Mouse (Mus musculus): ENCODE measurements around the gene Mex3b. TPM values are rescaled to one million over a fixed set of nuclear protein-coding genes. Genes with fewer than 3 reads are reported as not detected.

Mex3b gene
- total RNA-seq, 2 experiments from 2014 or later: 15.6 to 15.7 TPM

DNA sequence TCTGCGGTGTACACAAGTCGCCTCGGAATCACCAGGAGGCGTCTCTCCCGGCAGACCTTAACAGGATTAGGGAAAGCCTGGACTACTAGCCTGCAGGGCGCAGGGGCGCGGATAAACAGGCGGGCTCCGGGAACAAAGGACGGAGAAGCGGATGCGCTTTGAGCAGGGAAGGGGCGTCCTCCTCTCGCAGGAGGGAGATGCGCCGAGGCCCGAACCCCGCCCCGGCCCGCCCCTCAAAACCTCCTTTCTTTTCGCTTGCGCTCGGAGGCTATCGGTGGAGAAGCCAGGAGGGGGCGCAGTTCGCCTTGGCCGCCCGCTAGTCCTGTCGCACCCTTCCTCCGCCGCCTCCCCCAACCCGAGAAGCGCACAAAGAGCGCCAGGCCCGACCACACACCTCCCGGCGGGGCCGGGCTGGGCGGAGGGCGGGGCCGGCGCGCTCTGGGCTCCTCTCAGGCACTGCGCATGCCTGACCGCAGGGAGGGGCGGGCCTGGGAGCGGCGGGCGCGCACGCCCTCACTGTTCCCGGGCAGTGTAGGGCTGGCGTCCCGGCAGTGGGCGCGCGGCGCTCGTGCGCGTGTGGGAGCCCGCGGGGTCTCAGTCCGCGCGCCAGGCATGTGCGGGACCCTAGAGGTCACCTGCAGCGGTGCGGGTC is 1.2 kb upstream of the Mex3b start:
- peak; percentile 99 for DNase-seq (ENCODE audit: low spot score in 2 of 2)

DNA sequence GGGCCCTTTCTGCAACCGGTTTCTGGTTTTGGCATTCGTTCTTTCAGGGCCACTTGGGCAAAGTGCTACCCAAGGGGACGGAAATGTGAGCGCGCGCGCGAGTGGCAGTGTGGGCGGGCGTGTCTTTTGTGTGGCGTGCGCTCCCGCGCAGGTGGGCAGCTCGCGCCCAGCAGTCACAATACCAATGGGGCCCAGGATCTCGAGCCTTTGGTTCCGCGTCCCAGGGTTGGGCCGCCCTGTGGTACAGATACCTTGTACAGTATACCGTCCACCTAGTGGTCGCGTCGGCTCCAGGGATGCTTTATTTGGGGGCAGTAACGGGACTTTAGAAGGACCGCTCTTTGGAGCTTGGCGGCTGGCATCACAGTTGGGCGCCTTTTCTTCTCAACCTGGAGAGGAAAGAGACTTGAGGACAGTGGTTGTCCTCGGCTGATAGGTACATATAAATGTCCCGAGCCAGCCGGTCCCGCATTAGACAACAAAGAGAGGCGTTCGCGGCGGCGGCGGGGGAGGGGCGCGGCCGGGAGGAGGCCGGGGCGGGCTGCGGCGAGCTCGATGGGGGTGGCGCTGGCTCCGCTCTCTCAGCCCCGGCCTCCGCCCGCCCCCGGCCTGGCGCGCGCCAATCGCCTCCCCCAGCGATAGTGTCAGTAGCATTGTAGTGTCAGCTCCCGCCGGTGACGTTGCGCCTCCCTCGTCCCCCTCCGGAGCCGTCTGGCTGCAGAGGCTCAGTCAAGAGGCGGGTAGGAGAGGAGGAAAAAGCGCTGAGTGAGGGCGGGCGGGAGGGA is 455 bp upstream of the Mex3b start:
- peak; percentile 91 to 94 for DNase-seq (ENCODE audit: low spot score in 2 of 2)

DNA sequence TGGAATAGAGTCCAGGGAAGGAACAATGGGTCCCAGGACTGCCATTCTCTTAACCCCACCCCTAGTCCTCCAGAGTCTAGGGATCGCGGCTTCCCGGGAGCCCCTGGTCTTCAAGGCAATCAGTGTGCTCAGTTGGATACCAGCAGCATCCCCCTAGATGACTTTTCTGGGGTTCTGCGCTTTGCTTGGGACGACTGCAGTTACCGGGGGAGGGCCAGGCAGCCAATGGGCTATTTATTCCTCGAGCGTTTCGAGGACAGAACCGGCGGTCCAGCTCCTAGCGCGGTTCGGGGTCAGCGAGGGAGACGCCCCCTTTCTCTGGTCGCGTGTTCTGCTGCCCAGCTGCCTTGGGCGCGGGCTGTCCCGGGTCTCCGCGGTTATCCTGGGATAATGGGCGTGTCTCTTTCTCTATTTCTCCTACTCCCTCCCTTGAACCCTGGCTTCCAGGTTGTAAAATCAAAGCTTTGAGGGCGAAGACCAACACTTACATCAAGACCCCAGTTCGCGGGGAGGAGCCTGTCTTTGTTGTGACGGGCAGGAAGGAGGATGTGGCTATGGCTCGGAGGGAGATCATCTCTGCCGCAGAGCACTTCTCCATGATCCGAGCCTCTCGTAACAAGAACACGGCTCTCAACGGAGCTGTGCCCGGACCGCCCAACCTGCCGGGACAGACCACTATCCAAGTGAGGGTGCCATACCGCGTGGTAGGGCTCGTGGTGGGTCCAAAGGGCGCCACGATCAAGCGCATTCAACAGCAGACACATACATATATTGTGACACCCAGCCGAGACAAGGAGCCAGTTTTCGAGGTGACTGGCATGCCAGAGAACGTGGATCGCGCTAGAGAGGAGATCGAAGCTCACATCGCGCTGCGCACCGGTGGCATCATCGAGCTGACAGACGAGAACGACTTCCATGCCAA is 1.4 kb downstream of the Mex3b start:
- peak; percentile 22 to 58 for DNase-seq (ENCODE audit: low spot score in 2 of 2)

DNA sequence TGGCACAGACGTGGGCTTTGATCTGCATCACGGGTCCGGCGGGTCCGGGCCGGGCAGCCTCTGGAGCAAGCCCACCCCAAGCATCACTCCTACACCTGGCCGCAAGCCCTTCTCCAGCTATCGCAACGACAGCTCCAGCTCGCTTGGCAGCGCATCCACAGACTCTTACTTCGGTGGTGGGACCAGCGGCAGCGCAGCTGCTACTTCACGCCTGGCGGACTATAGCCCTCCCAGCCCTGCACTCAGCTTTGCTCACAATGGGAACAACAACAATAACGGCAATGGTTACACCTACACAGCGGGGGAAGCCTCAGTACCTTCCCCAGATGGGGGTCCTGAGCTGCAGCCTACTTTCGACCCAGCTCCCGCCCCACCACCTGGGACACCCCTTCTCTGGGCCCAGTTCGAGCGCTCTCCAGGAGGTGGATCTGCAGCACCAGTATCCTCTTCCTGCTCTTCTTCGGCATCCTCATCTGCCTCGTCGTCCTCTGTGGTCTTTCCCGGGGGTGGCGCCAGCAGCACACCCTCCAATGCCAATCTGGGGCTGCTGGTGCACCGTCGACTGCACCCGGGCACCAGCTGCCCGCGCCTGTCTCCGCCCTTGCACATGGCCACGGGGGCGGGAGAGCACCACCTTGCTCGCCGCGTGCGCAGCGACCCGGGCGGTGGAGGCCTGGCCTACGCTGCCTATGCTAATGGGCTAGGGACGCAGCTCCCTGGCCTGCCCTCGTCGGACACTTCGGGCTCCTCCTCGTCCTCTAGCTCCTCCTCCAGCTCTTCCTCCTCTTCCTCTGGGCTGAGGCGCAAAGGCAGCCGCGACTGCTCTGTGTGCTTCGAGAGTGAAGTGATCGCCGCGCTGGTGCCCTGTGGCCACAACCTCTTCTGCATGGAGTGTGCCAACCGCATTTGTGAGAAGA is 2.4 kb downstream of the Mex3b start:
- peak; percentile 23 to 50 for DNase-seq (ENCODE audit: low spot score in 2 of 2)

DNA sequence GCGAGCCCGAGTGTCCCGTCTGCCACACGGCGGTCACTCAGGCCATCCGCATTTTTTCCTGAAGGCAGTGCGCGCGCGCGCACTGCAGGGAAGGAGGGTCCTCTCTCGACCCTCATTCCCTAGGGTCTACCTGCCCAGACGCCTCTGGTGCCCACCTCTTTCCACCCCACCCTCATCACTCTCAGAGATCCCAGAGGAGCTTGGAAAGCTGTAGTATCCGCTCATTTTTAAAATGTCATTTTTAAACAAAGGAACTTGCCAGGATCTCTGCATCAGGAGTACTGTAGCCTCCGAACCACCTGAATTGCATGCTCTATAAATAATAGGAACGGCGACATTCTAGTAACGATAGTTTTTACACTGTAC is 3.0 kb downstream of the Mex3b start:
- DNase-seq (ENCODE audit: low spot score in 2 of 2): no peak

DNA sequence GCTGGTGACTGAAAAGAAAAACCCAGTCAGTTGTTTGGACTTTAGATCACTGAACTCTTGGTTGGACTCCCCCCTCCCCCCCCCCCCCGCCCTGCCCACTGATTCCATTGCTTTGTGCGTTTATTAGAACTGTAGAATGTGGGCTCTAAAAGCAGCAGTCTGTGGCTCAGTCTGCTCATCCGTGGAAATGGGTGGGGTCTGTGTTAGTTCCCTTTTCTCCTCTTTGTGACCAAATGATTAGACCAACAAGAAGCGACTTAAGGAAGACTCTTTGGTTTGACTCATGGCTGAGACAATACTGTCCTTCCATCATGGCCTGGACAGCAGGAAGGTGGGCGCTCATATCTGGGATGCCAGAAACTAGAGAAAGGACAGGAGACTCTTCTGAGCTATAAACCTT is 9.4 kb downstream of the Mex3b start:
- DNase-seq (ENCODE audit: low spot score in 2 of 2): no peak

DNA sequence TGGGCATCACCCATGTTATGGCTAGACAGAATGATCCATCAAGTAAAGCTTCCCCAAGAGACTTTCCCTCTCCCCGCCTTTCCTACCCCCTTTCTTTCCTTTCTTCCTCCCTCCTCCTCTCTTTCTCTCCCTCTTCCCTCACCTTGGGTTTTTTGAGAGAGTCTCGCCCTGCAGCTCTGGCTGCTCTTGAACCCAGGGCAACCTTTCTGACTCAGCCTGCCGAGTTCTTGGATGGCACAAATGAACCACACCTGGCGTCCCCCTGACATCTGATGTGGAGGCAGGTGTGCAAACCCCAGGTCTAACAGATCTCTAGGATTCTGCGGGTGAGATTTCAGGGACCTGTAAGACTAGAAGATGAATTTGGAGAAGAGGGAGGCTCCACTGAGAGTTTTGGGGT is 12.9 kb downstream of the Mex3b start:
- DNase-seq (ENCODE audit: low spot score in 2 of 2): no peak

DNA sequence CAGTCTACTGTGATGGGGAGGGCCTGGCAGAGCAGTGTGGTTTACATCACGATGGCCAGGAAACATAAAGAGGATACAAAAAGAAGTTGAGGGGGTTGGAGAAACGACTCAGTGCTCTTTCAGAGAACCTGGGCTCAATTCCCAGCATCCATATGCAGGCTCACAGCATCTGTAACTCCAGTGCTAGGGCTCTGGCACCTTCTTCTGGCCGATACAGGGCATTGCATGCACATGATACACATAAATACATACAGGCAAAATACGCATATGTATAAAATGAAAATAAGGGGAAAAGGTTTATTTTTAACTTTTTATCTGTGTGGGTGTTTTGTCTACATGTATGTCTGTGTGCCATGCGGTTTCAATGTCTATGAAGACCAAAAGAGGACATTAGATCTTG is 13.6 kb downstream of the Mex3b start:
- DNase-seq (ENCODE audit: low spot score in 2 of 2): no peak

DNA sequence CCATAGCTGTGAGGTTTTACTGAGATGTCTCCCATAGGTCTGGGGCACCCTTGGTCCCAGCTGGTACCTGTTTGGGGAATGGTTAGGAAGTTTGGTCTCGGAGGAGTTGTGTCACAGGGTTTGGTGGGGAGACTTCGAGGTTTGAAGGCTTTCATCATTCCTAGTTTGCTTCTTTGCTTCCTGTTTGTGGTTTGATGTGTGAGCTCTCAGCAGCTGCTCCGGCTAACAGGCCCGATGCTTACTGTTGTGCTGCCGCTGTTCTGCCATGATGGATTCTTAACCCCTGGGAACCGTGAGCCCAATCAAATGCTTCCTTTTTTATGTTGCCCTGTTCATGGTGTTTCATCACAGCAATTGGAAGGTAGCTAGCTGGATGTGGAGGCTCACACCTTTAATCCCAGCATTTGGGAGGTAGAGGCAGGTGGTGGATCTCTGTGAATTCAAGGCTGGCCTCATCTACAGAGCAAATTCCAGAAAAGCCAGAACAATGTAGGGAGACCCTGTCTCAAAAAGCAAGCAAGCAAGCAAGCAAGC is 23.3 kb downstream of the Mex3b start:
- DNase-seq (ENCODE audit: low spot score in 2 of 2): no peak

DNA sequence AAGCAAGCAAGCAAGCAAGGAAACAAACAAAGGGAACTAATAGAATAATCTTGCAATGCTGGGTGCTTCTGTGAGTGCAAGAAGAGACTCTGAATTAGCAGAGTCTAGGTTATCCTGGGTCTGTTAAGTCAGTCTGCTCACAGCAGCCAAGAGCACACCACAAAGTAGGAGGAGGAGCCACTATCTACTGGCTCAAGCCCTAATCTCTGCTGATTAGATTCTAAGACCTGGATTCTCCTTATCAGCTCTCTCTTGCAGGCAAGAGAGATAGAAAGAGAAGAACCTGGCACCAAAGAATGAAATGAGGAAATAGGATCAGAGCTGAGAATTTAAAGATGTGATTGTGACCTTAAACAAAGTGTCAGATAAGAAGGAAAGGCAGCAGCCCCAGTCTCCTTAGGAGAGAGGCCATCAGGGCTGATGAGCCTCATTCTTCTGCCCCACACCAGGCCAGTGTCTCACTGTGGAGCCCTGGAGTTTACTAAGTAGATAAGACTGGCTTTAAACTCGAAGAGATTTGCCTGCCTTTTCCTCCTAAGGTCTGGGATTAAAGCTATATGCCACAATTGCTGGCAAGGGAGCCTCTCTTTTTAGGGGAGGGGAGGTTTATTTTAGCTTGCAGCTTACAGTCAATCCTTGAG is 23.9 kb downstream of the Mex3b start:
- no peak for DNase-seq (ENCODE audit: low spot score in 2 of 2)

DNA sequence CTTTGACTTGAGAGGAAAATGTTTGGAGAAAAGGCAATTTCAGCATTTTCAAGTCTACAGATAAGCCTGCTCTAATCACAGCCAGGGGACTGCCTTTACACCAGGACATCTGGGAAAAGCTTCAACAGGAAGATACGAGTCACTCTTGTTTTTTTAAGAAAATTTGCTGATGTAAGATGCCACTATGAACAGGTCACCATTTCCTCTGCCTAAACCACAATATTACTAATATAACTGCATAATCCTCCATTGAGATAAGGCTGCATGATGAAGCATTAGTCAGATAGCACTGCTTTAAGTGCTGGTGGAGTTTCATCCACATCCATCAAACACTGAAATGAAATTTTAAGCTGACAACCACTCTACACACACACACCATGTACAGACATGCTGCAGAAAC is 27.2 kb downstream of the Mex3b start:
- no peak for DNase-seq (ENCODE audit: low spot score in 2 of 2)

DNA sequence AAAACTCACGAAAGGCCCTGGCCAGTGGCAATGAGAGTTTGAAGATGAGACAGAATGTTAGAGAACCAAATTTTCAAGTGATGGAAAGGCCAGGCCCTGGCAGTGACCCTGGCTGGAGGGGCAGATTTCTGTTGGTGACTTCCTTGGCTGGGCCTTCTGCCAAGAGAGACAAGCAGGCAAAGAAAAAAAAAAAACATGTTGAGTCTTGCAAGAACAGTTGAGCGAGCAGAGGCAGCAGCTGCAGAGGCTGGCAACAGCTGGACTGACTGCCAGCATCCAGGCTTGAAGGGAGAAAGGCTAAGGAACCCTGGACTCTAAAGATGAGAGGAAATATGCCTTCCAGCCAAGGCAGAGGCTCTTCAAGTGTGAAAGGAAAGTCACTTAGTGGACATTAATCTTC is 28.5 kb downstream of the Mex3b start:
- DNase-seq (ENCODE audit: low spot score in 2 of 2): peak in 1 of 2 experiments; percentile 14

DNA sequence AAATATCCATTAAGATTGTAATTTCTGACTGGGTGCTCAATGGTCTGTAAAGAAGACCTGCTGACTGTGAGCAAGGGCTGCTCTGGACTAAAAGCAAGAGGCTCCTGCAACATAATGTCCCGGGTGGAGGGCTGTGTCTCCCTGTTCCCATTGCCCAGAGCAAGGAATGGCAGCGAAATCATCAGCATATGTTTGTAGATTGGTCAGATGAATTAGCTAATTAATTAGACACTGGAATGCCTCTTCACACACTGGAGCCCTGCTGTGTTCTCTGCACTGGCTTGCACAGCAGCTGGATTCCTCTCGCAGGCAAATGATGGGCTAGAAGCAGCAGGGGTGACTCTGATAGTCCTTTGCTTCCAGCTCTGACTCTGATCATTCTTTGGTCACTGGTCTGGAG is 29.6 kb downstream of the Mex3b start:
- DNase-seq (ENCODE audit: low spot score in 2 of 2): no peak

DNA sequence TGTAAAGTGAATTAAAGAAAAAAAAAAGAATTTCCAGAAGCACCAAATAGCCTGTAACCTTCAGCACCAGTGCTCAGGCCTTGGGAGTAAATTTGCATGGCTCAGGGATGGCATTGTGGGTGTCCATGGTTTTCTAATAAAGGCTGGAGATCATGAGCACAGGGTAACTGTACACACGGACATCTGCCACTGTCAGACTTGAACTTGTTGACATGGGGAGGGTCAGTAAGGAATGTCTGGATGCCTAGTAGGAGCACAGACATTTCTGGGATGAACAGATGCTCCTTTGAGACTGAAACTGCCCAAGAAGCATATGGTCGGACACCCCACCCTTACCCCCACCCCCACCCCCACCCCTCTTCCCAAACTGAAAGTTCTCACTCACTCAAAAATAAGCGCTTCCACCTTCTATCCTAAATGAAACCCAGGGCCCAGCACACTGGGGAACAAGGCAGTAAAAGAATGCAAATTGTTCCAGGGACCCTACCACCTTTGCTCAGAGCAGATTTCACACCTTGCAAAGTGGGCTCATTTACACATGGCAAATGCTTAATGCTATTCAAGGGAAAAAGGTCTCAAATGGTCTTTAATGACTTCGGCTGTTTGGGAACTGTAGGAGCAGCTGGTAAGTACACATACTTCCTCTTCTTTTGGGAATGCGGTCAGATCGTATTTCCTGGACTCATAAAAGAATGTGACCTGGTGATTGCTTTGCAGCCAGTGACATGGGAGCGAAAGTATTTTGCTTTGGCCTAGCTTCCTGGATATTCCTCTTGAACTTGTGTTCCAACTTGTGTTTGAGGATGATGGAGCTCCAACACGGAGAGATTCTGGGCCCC is 32.5 kb downstream of the Mex3b start:
- DNase-seq (ENCODE audit: low spot score in 2 of 2): no peak

DNA sequence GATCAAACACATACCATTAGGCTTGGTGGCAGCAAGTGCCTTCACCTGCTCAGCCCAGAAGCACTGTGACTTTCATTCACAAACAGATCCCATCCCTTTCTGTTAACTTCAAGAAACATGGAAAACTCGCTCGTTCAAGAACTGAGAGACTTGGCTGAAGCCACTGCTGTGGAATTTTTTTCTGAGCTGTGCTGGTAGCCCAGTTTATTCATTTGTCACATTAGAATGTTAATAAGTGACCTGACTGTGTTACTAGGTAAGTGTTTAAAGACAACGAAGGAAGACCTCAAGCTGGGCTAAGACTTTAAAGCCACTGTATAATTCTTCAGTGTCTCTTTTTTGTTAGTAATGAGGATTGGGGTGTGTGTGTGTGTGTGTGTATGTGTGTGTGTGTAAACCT is 35.9 kb downstream of the Mex3b start:
- DNase-seq (ENCODE audit: low spot score in 2 of 2): no peak

DNA sequence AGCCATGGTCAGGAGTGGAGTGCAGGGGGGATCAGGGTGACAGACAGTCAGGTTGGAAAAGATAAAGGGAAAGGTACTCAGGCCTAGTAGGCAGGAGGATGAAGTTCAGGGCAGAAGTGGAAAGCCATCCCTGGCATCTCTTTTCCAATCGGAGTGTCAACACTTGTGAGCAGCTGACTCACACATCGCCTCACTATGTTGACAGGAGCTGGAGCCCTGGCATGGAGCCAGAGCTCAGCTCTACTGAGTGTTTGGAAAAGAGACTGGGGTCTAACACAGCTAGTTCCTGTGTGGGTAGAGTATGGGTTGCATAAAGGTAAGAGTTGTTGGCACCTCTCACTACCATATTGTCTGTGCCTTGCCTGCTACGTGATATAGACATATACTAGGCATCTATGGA is 38.4 kb downstream of the Mex3b start:
- DNase-seq (ENCODE audit: low spot score in 2 of 2): no peak

DNA sequence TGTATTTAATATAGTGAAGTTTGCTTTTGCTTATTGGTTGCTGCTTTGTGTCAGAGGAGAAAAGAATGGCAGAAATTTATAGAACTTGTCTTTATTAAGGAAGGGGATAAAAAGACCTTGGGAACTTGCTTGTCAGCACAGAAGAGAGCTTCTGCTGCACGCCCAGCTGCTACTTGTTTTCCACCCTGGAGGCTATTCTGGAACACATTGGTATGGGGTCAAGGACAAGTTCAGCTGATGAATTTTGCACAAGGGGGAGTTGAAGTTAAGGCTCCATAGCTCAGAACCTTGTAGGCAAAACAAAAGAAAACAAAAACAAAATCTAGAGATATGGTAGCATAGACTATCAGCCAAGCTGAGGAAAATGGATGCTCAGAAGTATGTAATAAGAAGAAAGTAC is 39.9 kb downstream of the Mex3b start:
- DNase-seq (ENCODE audit: low spot score in 2 of 2): no peak

DNA sequence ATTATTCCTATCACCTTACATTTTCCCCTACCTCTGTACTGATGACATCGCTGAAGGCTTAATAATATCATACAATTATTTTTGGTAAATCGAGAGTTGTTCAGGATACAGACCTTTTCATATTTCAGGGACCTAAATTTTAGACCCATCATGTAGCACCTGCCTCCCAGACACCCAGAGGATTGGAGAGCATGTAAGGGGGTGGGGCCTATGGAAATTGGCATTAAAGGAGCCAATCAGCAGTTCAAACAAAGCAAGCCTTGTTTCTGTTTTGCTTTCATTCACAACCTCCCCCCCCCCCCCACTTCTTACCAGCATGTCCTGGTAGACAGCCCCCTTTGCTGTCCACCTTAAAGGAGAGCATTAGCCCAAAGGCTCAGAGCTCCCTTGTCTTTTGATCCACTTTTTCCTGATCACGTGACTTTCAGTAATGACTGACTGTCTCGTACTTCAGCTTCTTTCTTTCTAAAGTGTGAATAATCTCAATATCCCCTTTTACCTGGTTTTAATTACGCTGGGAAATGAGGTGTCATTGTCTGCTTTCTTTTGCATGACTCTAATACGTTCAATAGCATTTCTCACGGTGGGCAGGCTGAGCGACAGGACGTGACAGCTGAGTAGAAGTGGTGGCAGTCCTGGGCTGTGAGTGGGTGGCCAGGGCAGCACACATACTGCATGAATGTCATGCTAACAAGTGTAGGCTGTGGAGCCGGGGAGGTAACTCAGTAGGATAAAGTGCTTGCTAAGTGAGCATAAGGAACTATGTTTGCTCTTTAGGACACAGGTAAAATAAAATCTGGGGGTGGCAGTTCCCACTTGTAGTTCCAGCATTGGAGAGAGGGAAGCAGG is 43.6 kb downstream of the Mex3b start:
- DNase-seq (ENCODE audit: low spot score in 2 of 2): no peak
